Comparison of ENCODE assay signal across 11 mouse cellular contexts in genomic region chr2:90489839-90490238, GRCm38 (mm10).
DNase-seq lines count a peak whose midpoint lies in the region; ATAC-seq and TF ChIP-seq lines count a peak whose summit lies in the region.
"Had no signal": no experiment of that assay in that cellular context is flagged by ENCODE, and none has a peak within 500 bp of the region (broad histone marks: within the 10 kb centered on the region; RNA-seq: fewer than 3 reads in every experiment).

No protein-coding gene starts in this region.

- no peak overlapping the region for H3K4me2 ChIP-seq in heart, postnatal 0 days (ENCODE audit: low read depth, low read length)
- no peak overlapping the region for H3K4me2 ChIP-seq in neural tube, embryonic 13.5 days
- no peak overlapping the region for H3K4me2 ChIP-seq in stomach, postnatal 0 days (replicated peaks; ENCODE audit: low read depth)

- H3K27ac ChIP-seq in heart, postnatal 0 days (ENCODE audit: low read depth) = peak overlapping the region; percentile 34; the same call in 1 of the 2 replicates
- H3K27ac ChIP-seq in heart, embryonic 10.5 days = no peak overlapping the region
- peak overlapping the region; percentile 61 for H3K27ac ChIP-seq in neural tube, embryonic 13.5 days (replicated peaks)
- H3K27ac ChIP-seq in embryonic fibroblast, embryonic 13.5 days (ENCODE audit: insufficient read depth, low read length) = peak overlapping the region; percentile 4; the same call in 1 of the 2 replicates
- peak overlapping the region; percentile 45 for H3K27ac ChIP-seq in stomach, postnatal 0 days (replicated peaks)

- H3K36me3 ChIP-seq in heart, postnatal 0 days (replicated peaks; ENCODE audit: control insufficient read depth, insufficient read depth, low read length) = no peaks in the 10 kb centered on the region
- H3K36me3 ChIP-seq in heart, embryonic 10.5 days = no peaks in the 10 kb centered on the region
- H3K36me3 ChIP-seq in neural tube, embryonic 13.5 days = no peaks in the 10 kb centered on the region
- H3K36me3 ChIP-seq in stomach, postnatal 0 days (ENCODE audit: control insufficient read depth, insufficient read depth, low read length) = no peaks in the 10 kb centered on the region

- H3K27me3 ChIP-seq in heart, postnatal 0 days (ENCODE audit: control insufficient read depth, insufficient read depth, low read length) = no peaks in the 10 kb centered on the region
- no peaks in the 10 kb centered on the region for H3K27me3 ChIP-seq in heart, embryonic 10.5 days (ENCODE audit: insufficient read depth, poor library complexity, severe bottlenecking)
- no peaks in the 10 kb centered on the region for H3K27me3 ChIP-seq in neural tube, embryonic 13.5 days
- no peaks in the 10 kb centered on the region for H3K27me3 ChIP-seq in stomach, postnatal 0 days (ENCODE audit: control insufficient read depth, insufficient read depth, low read length)

- no peak for ATAC-seq in heart, postnatal 0 days (ENCODE audit: insufficient read depth, low read depth)
- ATAC-seq in neural tube, embryonic 13.5 days (ENCODE audit: low read depth) = no peak
- peak; percentile 50; the same call in 1 of the 2 replicates for ATAC-seq in stomach, postnatal 0 days (ENCODE audit: low FRiP score, low TSS enrichment)

- H3K4me3 ChIP-seq in heart, postnatal 0 days (ENCODE audit: low read depth, low read length) = no peak overlapping the region
- no peak overlapping the region for H3K4me3 ChIP-seq in heart, embryonic 10.5 days
- H3K4me3 ChIP-seq in neural tube, embryonic 13.5 days = no peak overlapping the region
- no peak overlapping the region for H3K4me3 ChIP-seq in embryonic fibroblast, embryonic 13.5 days (ENCODE audit: insufficient read depth, low read length)
- no peak overlapping the region for H3K4me3 ChIP-seq in stomach, postnatal 0 days (ENCODE audit: low read depth, low read length)

- H3K4me1 ChIP-seq in heart, postnatal 0 days (ENCODE audit: control insufficient read depth, insufficient read depth) = peaks cover 4% of the 10 kb centered on the region; the same call in 1 of the 2 replicates
- H3K4me1 ChIP-seq in heart, embryonic 10.5 days = peaks cover 16% of the 10 kb centered on the region
- H3K4me1 ChIP-seq in neural tube, embryonic 13.5 days (replicated peaks) = peaks cover 26% of the 10 kb centered on the region
- peaks cover 8% of the 10 kb centered on the region for H3K4me1 ChIP-seq in embryonic fibroblast, embryonic 13.5 days (ENCODE audit: control insufficient read depth, insufficient read depth, low read length)
- H3K4me1 ChIP-seq in stomach, postnatal 0 days (replicated peaks; ENCODE audit: control insufficient read depth, insufficient read depth) = peaks cover 7% of the 10 kb centered on the region; the same call in 1 of the 2 replicates

- no peak for TF ChIP-seq EP300 in heart, postnatal 0 days (IDR thresholded peaks at IDR 0.05; ENCODE audit: low read depth)
- TF ChIP-seq EP300 in stomach, postnatal 0 days (optimal IDR thresholded peaks at IDR 0.05) = no peak

- TF ChIP-seq CTCF in heart, postnatal 0 days (IDR thresholded peaks at IDR 0.05; ENCODE audit: low read depth) = no peak
- TF ChIP-seq CTCF in embryonic fibroblast, embryonic 13.5 days (IDR thresholded peaks at IDR 0.05; ENCODE audit: borderline replicate concordance, insufficient read depth, low read length) = no peak
- no peak for TF ChIP-seq CTCF in stomach, postnatal 0 days (IDR thresholded peaks at IDR 0.05; ENCODE audit: low read depth)

- TF ChIP-seq POLR2A in embryonic fibroblast, embryonic 13.5 days (IDR thresholded peaks at IDR 0.05; ENCODE audit: low read depth, low read length) = no peak

- no peaks in the 10 kb centered on the region for H3K9me3 ChIP-seq in heart, postnatal 0 days (replicated peaks; ENCODE audit: control insufficient read depth, low read length)
- H3K9me3 ChIP-seq in heart, embryonic 10.5 days = no peaks in the 10 kb centered on the region
- H3K9me3 ChIP-seq in neural tube, embryonic 13.5 days = no peaks in the 10 kb centered on the region
- H3K9me3 ChIP-seq in stomach, postnatal 0 days (ENCODE audit: control insufficient read depth, low read length) = no peaks in the 10 kb centered on the region

- WGBS in heart, postnatal 0 days = 75% methylated on average over 4 of the region's 4 CpGs
- 84% methylated on average over 4 of the region's 4 CpGs for WGBS in heart, embryonic 10.5 days
- WGBS in neural tube, embryonic 13.5 days = 77% methylated on average over 4 of the region's 4 CpGs
- WGBS in stomach, postnatal 0 days = 41% methylated on average over 4 of the region's 4 CpGs

- no peak overlapping the region for H3K9ac ChIP-seq in heart, postnatal 0 days (replicated peaks; ENCODE audit: low read depth, low read length)
- H3K9ac ChIP-seq in neural tube, embryonic 13.5 days = no peak overlapping the region
- no peak overlapping the region for H3K9ac ChIP-seq in stomach, postnatal 0 days (ENCODE audit: low read length)

- DNase-seq in heart, postnatal 0 days (ENCODE audit: low spot score) = no peak
- no peak for DNase-seq in heart, embryonic 10.5 days (ENCODE audit: low spot score)
- DNase-seq in neural tube, embryonic 10.5 days (ENCODE audit: extremely low spot score, low spot score) = no peak
- DNase-seq in stomach, postnatal 0 days (ENCODE audit: low spot score) = peak; percentile 31
- DNase-seq in testis, postnatal 10 days (ENCODE audit: low spot score) = no peak
- no peak for DNase-seq in retina, embryonic 14.5 days (ENCODE audit: low spot score)
- DNase-seq: adrenal gland, adult 2 months; lung, adult 18-20 months; thymus, adult 2 months had no signal
